Mouse (Mus musculus) ovary, postnatal 14 days (tissue): ENCODE data around the gene Sez6.

Experiments used
- DNase-seq: peaks from one replicate; pipeline ENCODE4 v3.0.0; 2022; ENCODE audit warnings: low spot score

Sez6 gene

GRCm38 (mm10) chr11:77930751-77931540 lies at the start of gene Sez6:
TSS of gene Sez6 (plus strand) at chr11:77930800.
- DNase-seq = peak; percentile 81

- no peak for DNase-seq
These were observed 45.9 kb upstream of the Sez6 start for GRCm38 (mm10) chr11:77884524-77885245.

GRCm38 (mm10) chr11:77885246-77885575 lies 45.4 kb upstream of the Sez6 start:
- no peak for DNase-seq

GRCm38 (mm10) chr11:77887373-77887960 lies 43.1 kb upstream of the Sez6 start:
- DNase-seq = no peak

- DNase-seq = no peak
These were observed 41.8 kb upstream of the Sez6 start for GRCm38 (mm10) chr11:77888846-77889245.

DNA sequence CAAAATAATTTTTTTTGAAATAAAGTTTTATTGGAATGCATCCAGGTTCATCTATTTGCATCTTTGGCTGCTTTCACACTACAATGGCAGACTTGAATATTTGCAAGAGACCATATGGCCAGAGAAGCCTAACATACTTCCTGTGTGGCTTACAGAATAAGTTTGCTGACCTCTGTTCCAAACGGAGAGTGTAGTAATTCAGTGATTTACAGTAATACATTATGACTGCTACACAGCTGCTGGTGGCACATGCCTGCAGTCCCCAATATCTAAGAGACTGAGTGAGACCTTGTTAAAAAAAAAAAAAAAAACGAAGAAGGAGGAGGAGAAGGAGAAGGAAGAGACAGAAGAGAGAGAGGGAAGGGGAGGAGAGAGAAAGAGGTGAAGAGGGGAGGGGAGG lies 41.1 kb upstream of the Sez6 start:
- DNase-seq = no peak

DNA sequence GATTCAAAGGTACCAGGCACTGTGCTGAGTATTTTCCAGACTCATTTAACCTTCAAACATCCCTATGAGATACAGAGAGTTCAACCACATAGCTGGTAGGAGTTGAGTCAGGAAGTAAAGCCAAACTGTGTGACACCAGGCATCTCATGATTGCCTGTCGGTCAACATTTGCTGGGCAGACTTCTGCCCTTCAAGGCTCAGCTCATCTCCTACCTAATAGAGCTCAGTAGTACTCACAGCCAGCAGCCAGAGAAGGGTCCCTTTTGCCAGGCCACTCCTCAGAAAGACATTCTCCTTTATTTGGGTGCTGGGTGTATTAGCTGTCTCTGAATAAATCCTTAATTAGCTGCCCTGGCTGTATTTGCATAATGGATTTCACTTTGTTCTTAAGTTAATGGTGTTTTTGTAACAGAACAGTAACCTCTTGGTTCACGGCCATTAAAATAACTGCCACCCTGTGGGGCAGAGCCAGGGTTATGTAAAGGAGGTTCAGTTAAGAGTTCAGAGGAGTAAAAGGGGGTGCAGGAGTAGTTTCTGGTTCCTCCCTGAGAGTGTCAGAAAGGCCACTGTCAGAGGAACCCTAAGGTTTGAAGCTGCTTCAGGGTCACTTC lies 39.8 kb upstream of the Sez6 start:
- no peak for DNase-seq

DNA sequence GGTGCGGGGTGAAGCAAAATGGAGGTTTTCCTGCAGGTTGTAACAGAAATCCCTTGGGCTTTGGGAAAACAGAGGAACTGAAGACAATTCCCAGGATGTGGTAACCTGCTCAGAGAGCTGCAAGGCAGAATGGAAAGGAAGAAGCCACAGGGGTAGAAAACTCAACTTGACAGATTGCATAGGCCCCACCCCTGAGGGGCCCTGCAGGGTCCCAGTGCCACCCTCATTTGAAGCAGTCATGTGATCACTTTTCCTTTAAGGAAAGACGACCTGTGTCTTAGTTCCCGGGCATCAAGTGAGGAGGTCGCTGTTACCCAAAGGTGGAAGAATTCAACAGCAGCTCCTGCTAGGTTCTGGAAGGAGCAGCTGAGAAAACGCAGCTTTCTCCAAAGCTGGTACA lies 37.7 kb upstream of the Sez6 start:
- no peak for DNase-seq

DNA sequence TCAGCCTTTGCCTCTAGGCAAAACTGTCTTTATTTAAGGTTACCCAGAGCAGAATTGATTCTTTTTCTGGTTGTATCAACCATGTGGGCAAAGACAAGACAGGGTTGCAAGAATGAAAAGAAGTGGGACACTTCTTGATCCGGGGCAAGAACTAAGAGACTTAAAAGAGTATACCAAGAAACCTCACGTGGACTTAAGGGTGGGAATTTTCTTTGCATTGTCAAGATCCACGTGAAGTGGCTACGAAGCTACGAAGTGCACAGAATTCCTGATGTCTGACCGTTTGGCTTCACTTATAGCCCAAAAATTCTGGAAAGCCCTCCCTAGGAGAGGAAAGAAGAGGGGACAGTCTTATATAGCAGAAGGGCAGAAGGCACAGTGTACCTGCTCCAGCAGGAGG lies 37.3 kb upstream of the Sez6 start:
- DNase-seq = no peak

GRCm38 (mm10) chr11:77893787-77894718 lies 36.5 kb upstream of the Sez6 start, which contains the start of gene Pipox:
TSS of gene Pipox (minus strand) at chr11:77894096.
- peak; percentile 80 for DNase-seq

- DNase-seq = no peak
These were observed 35.6 kb upstream of the Sez6 start for GRCm38 (mm10) chr11:77894967-77895366.

DNA sequence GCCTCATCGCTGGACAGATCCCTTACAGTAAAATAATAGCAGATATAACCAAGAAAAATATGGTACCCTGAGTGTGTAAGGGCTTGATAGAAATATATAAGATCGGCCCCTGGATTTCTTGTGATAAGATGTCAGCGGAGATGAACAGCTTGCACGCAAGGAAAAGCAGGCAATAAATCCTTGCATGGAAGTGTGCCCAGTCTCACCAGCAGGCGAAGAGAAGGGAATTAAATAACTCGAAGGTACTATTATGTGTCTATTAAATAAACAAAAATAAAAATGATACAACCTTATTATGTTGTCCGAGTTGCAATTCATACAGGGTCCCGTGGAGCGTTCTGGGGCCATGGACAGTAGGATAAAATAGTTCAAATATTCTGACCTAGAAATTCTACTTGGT lies 34.6 kb upstream of the Sez6 start:
- DNase-seq = no peak

DNA sequence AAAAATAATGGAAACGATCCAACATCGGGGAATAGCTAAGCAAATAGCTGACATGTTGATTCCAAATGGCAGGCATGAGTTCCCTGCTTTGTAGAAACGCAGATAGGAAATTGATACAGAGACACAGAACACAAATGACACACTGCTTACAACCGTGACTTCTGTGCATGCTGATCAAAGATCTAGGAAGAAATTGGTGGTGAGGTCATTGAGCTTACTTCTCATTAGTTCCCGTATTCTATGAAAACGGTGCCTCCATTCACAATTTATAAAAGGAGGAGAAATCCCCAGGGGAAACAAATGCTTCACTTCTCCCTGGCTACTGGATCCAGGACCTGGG lies 34.1 kb upstream of the Sez6 start:
- DNase-seq = no peak

GRCm38 (mm10) chr11:77896820-77897805 lies 33.5 kb upstream of the Sez6 start:
- no peak for DNase-seq

- DNase-seq = no peak
These were observed 30.4 kb upstream of the Sez6 start for GRCm38 (mm10) chr11:77900187-77900586.

- no peak for DNase-seq
These were observed 29.9 kb upstream of the Sez6 start for GRCm38 (mm10) chr11:77900696-77901095.

GRCm38 (mm10) chr11:77901366-77901765 lies 29.2 kb upstream of the Sez6 start:
- no peak for DNase-seq

- DNase-seq = no peak
These were observed 28.7 kb upstream of the Sez6 start for GRCm38 (mm10) chr11:77901775-77902355.

DNA sequence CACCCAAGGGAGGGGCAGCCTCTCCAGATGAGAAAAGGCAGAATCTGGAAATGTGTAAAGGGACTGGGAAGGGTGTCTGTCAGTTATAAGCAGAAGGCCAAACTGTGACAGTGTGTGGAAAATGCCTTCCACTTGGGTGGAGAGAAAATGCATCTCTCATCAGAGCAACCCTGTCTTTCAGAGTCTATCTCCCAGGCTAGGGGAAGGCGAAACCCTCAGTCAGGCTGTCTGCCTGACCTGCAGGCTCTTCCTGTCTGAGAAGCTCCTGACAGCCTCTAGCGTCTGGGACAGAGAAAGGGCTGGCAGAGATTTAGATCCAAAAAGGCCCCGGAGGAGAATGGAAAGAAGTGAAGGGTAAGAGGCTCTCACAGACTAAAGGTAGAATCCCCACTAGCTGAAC lies 26.8 kb upstream of the Sez6 start:
- no peak for DNase-seq

DNA sequence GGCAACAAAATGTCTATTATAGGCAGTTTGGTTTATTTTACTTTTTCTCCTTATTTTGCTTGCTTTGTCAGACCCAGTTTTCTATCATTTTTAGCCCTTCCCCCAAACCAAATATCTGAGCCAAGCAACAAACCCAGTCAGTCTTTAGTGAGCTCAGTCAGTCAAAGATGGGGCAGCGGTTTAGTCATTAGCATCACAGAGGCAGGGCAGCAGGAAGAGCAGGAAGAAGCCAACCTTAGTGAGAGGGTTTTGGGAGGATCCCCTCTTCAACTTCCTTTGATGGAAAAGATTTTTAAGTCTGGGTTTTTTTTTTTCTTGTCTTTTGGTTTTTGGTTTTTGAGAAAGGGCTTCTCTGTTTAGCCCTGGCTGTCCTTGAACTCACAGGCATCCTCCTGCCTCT lies 25.9 kb upstream of the Sez6 start:
- DNase-seq = no peak
